In the genomic region with DNA sequence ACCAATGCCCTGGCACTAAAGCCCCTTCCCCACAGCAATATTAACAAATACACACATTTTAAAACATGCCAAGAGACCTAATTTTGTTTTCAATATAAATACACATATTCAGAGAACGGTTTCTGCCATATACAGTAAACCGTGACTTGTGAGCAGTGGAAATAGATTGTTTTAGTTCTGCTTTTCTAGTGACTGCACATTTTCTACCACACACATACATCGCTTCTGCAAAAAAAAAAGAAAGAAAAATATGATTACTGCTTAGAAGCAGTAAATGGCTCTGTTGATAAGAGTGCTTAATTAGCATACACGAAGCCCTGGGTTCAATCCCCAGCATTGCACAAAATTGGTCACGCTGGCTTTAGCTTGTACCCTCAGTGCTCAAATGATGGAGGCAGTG, we compare ENCODE assay signal across 21 mouse cellular contexts. TPM values are rescaled to one million over a fixed set of nuclear protein-coding genes. Genes with fewer than 3 reads are reported as not detected.
DNase-seq lines count a peak whose midpoint lies in the region; ATAC-seq lines count a peak whose summit lies in the region.
"Had no signal": no experiment of that assay in that cellular context is flagged by ENCODE, and none has a peak within 500 bp of the region (broad histone marks: within the 10 kb centered on the region; RNA-seq: fewer than 3 reads in every experiment).

No protein-coding gene starts in this region.

- intact Hi-C loops in heart, postnatal 36 days (cut with DNase I) = loop anchor here (5.0 kb wide), 1 partner anchor 37 kb away; no protein-coding TSS in a partner anchor

- 87% methylated on average over 5 of the region's 5 CpGs for WGBS in embryonic facial prominence, embryonic 10.5 days

- 0 out of 2 replicates have a peak, but pooled peaks cover 12% of the 10 kb centered on the region for H3K27me3 ChIP-seq in embryonic facial prominence, embryonic 10.5 days (replicated peaks; ENCODE audit: low read depth, poor library complexity, severe bottlenecking)
- H3K27me3 ChIP-seq: embryonic facial prominence, embryonic 12.5 days; heart, embryonic 15.5 days; hindbrain, embryonic 15.5 days had no signal

- no peak overlapping the region for H3K4me3 ChIP-seq in embryonic facial prominence, embryonic 10.5 days
- H3K4me3 ChIP-seq: embryonic facial prominence, embryonic 12.5 days; heart, adult 2 months; heart, embryonic 15.5 days; hindbrain, embryonic 15.5 days had no signal

- ATAC-seq in hematopoietic stem cell, adult 5-6 weeks (replicated peaks in 1 of 2; ENCODE audit: insufficient read depth in 1 of 2, low FRiP score in 2 of 2, low TSS enrichment in 1 of 2, low read depth in 1 of 2, poor library complexity in 2 of 2, severe bottlenecking in 2 of 2) = peak; percentile 59 to 69
- peak; percentile 60; the same call in 1 of the 2 replicates for ATAC-seq in neutrophil, adult 5-6 weeks (ENCODE audit: extremely low read depth, insufficient number of reproducible peaks, low FRiP score, poor library complexity, severe bottlenecking)
- ATAC-seq: forebrain, embryonic 16.5 days; intestine, embryonic 16.5 days; Patski had no signal

- peak; percentile 61 for DNase-seq in A20 (ENCODE audit: low read depth, low spot score)
- DNase-seq in MEL-GATA-1-ER (ENCODE audit: extremely low read depth, low read depth) = peak; percentile 77
- DNase-seq in embryonic facial prominence, embryonic 10.5 days (ENCODE audit: low spot score) = no peak
- DNase-seq in Muller cell, postnatal 12 days (ENCODE audit: inconsistent ontology term) = no peak
- no peak for DNase-seq in heart, postnatal 36 days
- DNase-seq: adrenal gland, adult 2 months; adrenal gland, postnatal 36 days; cerebellum, adult 11-12 months; cerebellum, adult 9-10 months; cerebellum, postnatal 25 days; gastrocnemius, postnatal 10 days; heart, adult 2 months; heart, postnatal 14 days had no signal

- peaks cover 6% of the 10 kb centered on the region for H3K4me1 ChIP-seq in embryonic facial prominence, embryonic 10.5 days
- H3K4me1 ChIP-seq: embryonic facial prominence, embryonic 12.5 days had no signal

- no peaks in the 10 kb centered on the region for H3K36me3 ChIP-seq in embryonic facial prominence, embryonic 10.5 days (replicated peaks)
- H3K36me3 ChIP-seq: embryonic facial prominence, embryonic 12.5 days; heart, embryonic 15.5 days; hindbrain, embryonic 15.5 days had no signal

- H3K9me3 ChIP-seq in embryonic facial prominence, embryonic 10.5 days = no peaks in the 10 kb centered on the region
- H3K9me3 ChIP-seq: embryonic facial prominence, embryonic 12.5 days; heart, embryonic 15.5 days; hindbrain, embryonic 15.5 days had no signal

- H3K27ac ChIP-seq in embryonic facial prominence, embryonic 10.5 days (replicated peaks) = no peak overlapping the region
- H3K27ac ChIP-seq: embryonic facial prominence, embryonic 12.5 days; heart, adult 2 months; heart, embryonic 15.5 days; hindbrain, embryonic 15.5 days had no signal

RNA-seq across cellular contexts. Expression of a gene that starts 17.6 kb away (rescaled TPM):
- total RNA-seq in hematopoietic stem cell, adult 5-6 weeks (2017) = 0.05 and 0.25 TPM in 2 replicates
- total RNA-seq in neutrophil, adult 5-6 weeks (2017) = 0.12 TPM in 2 replicates
- 3.0 and 3.6 TPM in 2 replicates for polyA plus RNA-seq in embryonic facial prominence, embryonic 10.5 days (2016; fragmentation: Nextera tagmentation; extraction: Ambion mirVana)
- total RNA-seq in heart, postnatal 36 days (2021) = 1 to 10 TPM in 1 of 2 experiments, under 1 TPM in 1; 0.81 to 1.1 TPM

RNA-seq across cellular contexts. Expression of a gene that starts 21.7 kb away (rescaled TPM):
- 61.0 and 67.7 TPM in 2 replicates for total RNA-seq in hematopoietic stem cell, adult 5-6 weeks (2017)
- total RNA-seq in neutrophil, adult 5-6 weeks (2017) = 170 TPM in 2 replicates
- 89.8 and 94.3 TPM in 2 replicates for polyA plus RNA-seq in embryonic facial prominence, embryonic 10.5 days (2016; fragmentation: Nextera tagmentation; extraction: Ambion mirVana)
- total RNA-seq in heart, postnatal 36 days (2021) = 100 to 1,000 TPM; 260 to 268 TPM

RNA-seq across cellular contexts. Expression of a gene that starts 39.3 kb away (rescaled TPM):
- total RNA-seq in hematopoietic stem cell, adult 5-6 weeks (2017) = 8.4 and 11.0 TPM in 2 replicates
- total RNA-seq in neutrophil, adult 5-6 weeks (2017) = 4.9 and 5.5 TPM in 2 replicates
- polyA plus RNA-seq in embryonic facial prominence, embryonic 10.5 days (2016; fragmentation: Nextera tagmentation; extraction: Ambion mirVana) = 21.3 and 23.0 TPM in 2 replicates
- 10 to 100 TPM; 11.6 to 18.3 TPM for total RNA-seq in heart, postnatal 36 days (2021)

RNA-seq across cellular contexts. Expression of a gene that starts 54.8 kb away (rescaled TPM):
- total RNA-seq in hematopoietic stem cell, adult 5-6 weeks (2017) = 15.3 and 61.5 TPM in 2 replicates
- 9.7 and 12.8 TPM in 2 replicates for total RNA-seq in neutrophil, adult 5-6 weeks (2017)
- 47.9 and 49.1 TPM in 2 replicates for polyA plus RNA-seq in embryonic facial prominence, embryonic 10.5 days (2016; fragmentation: Nextera tagmentation; extraction: Ambion mirVana)
- total RNA-seq in heart, postnatal 36 days (2021) = 10 to 100 TPM; 10.7 to 12.3 TPM

Comparison
In these comparisons a context has a peak if more than half of its experiments do, and no peak if none do; other contexts are left out.
1. DNase-seq: peak in A20 (single experiment) and MEL-GATA-1-ER (single experiment); none in embryonic facial prominence, embryonic 10.5 days (single experiment), Muller cell, postnatal 12 days (single experiment) and heart, postnatal 36 days (0 of 2).